Mouse (Mus musculus) embryo, embryonic 10 days (tissue): Measurements from ENCODE around the gene Usp29.

ENCODE experiments used
- DNase-seq: peaks from one replicate; pipeline ENCODE4 v3.0.0-alpha.2; 2015; ENCODE audit warnings: low spot score

The Usp29 gene

GRCm38 (mm10) chr7:6730241-6730640 is at the start of gene Usp29, which contains the start of gene Peg3:
Usp29 (plus strand) TSS chr7:6730578.
Peg3 (minus strand) TSS chr7:6730431.
- DNase-seq, result peak; percentile 96

DNA sequence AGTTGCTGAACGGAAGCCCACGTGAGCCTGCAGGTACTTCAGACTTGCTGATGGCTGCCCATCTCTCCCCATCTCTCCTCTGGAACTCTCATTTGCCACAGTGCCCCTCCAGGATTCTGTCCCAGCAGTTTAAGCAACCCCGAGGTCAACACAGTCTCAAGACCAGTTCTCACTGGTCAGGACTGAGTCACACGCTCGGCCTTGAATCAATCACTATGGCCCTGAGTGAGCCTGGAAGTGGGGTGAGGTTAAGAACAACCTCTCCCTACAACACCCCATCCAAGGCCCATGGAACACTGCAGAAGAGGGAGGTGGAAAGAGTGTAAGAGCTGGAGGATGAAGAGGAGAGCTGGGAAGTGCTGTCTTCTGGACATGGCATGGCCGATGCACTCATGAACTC is 44.9 kb upstream of the Usp29 start:
- no peak for DNase-seq

DNA sequence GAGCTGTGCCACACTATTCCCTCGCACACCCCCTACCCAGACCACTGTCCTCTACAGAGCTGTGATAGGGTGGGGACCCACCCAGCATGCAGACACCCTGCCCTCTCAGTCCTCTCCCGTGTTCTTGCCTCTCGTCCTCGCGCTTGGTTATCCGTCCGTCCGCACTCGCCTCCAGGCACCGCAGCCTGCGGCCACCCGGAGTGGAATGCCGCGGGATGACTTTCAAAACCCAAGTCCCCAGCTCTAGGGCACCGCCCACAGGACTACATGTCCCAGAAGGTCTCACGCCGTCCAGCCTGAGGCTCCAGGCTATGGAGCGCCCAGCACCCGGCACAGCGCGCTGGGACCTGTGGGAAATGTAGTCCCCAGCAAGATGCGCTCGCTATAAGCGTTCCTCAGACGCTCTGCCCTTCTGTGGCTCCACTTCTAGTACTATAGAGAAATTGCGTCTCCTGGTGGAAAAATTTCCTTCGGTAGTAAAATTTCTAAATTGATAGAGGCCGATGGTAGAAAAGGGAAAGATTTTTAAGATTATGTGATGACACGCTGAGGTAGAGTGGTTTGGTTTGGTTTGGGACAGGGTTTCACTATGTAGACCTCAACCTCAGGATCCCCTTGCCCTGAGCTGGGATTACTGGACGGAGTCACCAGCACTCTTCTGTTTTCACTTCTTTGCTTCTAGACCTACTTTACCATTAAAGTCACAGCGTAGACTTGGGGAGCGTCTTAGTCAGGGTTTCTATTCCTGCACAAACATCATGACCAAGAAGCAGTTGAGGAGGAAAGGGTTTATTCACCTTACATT is 33.9 kb upstream of the Usp29 start, which contains the start of gene Zim1:
Gene Zim1 (minus strand): TSS at position 210 of the 805 bp plus-strand sequence.
- peak; percentile 96 for DNase-seq

- DNase-seq, result no peak
These were observed 31.1 kb upstream of the Usp29 start for GRCm38 (mm10) chr7:6699230-6699629.

DNA sequence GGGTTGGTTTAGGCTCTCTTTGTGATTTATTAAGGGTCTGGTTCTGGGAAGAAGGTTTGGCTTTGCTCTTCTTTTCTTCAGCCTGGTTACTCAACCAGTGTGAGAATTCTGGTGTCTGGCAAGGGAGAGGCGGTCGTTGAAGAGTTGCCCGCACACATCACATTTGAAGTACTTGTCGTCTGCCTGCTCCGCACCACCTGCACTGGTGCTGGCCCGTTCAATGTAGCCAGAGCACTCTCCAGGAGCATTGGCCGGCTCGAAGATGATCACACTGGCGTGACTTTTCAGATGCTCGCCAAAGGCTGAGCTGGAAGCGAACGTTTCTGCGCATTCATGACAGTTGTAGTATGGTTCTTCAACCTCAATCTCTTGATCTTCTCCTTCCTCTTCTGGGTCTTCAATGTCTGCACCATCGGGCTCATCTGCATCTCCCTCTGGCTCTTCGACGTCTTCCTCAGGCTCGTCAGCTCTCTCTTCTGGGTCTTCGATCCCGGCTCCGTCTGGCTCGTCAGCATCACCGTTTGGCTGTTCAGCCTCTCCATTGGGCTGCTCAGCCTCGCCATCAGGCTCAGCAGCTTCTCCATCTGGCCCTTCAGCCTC is 22.9 kb upstream of the Usp29 start:
- DNase-seq, result no peak

- DNase-seq, result no peak
These were observed 21.8 kb upstream of the Usp29 start for GRCm38 (mm10) chr7:6708451-6709180.

DNA sequence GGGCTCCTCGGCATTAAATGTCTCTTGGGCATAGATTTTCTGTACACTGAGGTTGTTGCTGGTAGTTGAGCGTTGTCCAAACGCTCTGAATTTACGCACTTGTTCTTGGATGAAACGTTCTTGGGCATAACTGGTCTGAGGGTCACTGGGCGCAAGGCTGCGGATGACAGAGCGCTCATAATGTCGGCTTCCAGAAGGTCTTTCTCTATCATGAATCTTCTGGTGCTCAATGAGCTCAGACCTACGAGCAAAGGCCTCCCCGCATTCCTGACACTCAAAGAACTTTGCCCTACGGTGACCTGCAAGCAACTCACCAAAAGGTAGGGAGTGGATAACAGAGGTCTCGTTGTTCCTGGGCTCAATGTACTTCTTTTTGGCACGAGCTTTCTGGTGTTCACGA is 21.0 kb upstream of the Usp29 start:
- no peak for DNase-seq

DNA sequence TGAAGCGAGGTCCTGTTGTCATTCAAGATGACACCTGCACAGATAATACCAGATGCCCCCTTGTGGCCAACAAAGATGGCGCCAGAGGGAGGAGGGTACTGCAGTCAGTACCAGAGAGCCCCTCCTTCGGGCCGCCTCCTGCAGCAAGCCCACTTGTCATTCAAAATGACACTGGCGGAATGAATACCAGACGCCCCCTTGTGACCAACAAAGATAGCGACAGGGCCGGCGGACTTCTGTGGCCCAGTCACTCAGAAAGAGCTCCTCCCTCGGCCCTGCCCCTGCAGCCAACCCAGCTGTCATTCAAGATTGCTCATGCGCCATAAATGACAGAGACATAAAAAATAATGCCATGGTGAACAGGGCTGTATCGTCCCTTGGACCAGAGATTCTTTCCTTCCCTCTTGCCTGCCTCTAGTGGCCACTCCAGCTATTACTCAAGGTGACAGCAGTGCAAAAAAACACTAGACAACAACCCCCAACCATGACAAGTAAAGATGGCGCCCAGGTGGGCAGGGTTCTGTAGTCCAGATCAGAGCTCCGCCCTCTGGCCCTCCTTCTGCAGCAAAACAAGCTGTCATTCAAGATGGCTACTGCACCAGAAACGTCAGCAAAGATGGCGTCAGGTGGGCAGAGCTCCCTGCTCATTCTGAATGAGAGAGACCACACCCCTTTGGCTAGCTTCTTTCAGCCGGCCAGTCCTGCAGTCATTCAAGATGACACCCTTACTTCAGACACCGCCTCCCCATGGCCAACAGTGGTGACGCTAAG is 2.8 kb upstream of the Usp29 start:
- peak; percentile 81 for DNase-seq

GRCm38 (mm10) chr7:6728263-6728931 is 2.0 kb upstream of the Usp29 start:
- peak; percentile 90 for DNase-seq

DNA sequence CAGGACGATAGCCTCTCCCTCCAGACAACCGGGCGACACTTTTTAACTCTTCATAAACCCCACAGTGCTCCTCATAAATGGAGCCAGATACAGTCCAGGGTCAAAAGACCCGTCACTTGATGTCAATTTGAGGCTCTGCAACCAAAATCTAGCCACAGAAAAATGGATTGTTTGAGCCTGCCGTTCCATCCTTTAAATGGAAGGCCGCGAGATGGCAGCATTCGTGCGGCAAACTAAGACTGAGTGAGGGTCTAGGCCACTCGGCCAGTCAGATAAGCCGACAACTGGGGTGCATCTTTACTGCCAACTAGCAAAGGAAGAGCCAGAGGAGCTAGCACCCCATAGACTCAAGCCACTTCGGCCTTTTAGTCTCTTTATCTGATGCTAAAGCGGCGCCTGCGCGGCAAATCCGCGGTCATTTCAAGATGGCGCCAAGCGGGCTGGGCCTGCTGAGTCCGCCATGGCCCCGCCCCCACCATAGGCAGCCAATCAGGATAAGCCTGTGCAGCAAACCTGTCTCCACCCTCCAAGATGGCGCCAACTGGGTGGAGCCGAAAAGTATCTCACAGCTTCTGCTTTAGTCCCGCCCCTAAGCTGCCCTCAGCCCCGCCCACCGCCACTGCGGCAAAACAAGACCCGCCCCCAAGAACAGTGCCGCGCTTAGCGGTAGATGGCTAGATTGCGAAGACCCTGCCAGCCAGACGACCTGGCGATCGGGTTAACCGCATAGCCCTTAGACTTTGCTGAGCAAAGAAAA is 1.1 kb upstream of the Usp29 start:
- DNase-seq, result peak; percentile 92

- DNase-seq, result peak; percentile 51
These were observed 423 bp downstream of the Usp29 start for GRCm38 (mm10) chr7:6730801-6731200.

- DNase-seq, result no peak
These were observed 995 bp downstream of the Usp29 start for GRCm38 (mm10) chr7:6731373-6731772.

DNA sequence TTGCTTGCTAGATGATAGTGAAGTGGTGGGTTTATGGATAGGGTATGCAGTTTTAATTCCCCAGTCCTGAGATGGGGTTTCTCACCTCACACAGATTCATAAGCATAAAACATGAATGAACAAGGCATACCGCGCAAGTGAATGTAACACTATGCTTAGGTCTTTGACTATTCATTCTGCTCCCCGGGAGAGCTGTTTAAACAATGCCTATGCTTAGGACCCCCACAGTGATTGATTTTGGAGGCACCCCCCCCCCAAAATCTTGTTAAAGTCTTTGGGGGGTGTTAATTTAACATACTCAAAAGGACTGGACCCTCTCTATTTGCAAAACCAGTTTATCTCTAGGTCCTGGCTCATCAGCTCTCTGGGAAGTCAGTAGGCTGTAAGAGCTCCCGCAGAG is 1.6 kb downstream of the Usp29 start:
- no peak for DNase-seq

- no peak for DNase-seq
These were observed 5.7 kb downstream of the Usp29 start for GRCm38 (mm10) chr7:6736060-6736459.

DNA sequence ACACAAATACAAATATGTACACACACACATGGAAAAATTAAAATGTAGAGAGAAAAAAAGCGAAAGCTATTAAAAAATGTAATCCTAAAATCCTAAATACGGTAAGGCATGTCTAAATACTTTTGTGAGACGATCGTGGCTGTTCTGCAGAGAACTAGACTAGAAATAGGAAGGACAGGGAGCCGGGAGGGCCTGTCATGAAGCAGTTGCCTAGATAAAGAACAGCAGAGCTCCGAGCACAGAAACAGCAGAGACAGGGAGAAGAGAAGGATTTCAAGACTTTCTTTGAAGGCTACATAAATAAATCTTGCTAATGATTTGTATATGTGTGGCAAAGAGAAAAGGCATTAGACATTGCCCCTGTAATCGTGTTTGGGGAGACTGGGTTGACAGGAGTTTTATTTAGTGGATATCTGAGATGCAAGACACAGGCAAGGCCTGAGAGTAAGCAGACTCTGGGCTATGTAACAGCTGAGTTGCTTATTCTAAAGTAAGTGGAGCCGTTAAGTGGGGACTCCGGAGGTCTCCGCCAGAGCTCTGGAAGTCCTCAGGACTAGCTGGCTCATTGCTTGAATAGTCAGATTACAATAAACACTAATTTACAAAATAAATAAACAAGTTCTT is 14.0 kb downstream of the Usp29 start:
- peak; percentile 48 for DNase-seq

DNA sequence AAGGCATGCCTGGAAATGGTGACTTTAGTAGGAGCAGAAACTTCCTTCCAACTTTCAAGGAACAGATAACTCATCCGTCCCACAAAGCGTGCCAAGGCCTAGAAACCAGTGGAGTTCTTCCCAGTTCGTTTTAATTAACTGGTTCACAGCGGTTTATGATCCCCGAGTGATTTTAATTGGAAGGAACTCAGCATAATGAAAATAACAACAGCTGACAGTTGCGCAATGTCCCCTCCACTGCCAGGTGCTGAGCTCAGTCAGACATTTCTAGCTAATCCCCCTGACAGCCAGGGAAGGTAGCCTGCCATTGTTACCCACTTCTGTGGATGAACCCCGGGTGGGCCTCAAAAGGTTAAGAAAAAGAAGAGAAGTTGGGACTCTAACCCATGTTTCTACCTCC is 18.8 kb downstream of the Usp29 start:
- no peak for DNase-seq

DNA sequence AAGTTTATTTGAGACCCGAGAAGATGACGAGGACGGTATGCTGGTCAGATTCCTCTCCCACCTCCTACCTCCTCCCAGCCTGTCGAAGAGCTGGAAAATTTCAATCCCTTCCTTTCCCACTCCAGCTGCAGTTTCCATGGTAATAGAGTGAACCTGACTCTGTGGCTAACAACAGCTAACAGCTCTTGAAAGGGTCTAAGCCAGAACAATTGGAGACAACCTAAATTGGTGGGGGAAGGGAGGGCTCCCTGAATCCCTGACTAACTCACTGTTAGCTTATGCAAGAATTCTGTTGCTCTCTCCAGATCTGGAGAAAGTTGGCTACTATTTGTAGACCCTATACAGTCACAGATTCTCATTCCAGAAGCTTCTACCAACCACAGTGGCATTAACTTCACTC is 23.1 kb downstream of the Usp29 start:
- peak; percentile 75 for DNase-seq

DNA sequence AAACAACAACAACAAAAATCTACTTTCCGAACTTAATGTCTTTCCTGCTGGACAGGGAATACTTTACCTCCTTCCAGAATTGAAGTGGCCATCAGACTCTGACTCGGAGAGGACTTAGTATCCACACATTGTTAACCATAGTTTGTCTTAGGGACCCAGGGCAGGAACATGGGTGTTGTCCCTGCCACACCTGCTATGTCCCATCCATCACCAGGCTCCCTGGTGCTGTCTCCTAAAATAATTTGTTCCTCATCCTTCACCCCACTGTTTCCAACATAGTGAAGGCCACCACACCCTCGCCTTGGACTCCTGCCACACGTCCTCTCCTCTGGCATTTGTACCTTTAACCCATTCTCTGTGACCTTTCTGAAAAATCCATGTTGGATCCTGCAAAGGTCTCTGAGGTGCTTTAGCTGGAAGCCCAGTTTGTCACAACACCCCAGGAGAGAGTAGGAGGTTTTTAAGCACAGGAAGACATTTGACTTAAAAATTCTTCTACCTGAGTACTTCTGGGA is 26.5 kb downstream of the Usp29 start:
- DNase-seq, result no peak

- DNase-seq, result no peak
These were observed 29.3 kb downstream of the Usp29 start for GRCm38 (mm10) chr7:6759698-6760097.

- DNase-seq, result no peak
These were observed 29.8 kb downstream of the Usp29 start for GRCm38 (mm10) chr7:6760170-6760569.
